Mouse (Mus musculus): Measurements from ENCODE around the gene Gm5478.

Gm5478 gene

GRCm38 (mm10) chr15:101647280-101647679 is at the start of gene Gm5478:
Gene Gm5478 (minus strand): TSS chr15:101647380.
- WGBS = 81% methylated on average over 3 of the region's 3 CpGs

GRCm38 (mm10) chr15:101694207-101694606 is 47.0 kb upstream of the Gm5478 start, which contains the start of gene Krt6a:
Gene Krt6a (minus strand): TSS chr15:101694307.
- WGBS = 91% methylated on average over 5 of the region's 5 CpGs

- 97% methylated on average over 5 of the region's 5 CpGs for WGBS
These were observed 43.3 kb upstream of the Gm5478 start for GRCm38 (mm10) chr15:101690460-101690859.

- 59% methylated on average over 2 of the region's 2 CpGs for WGBS
These were observed 41.0 kb upstream of the Gm5478 start for GRCm38 (mm10) chr15:101688161-101688560.

- WGBS = 83% methylated on average over 2 of the region's 2 CpGs
These were observed 33.0 kb upstream of the Gm5478 start, which contains the start of gene Krt6b for GRCm38 (mm10) chr15:101680187-101680586. Gene Krt6b (minus strand): TSS chr15:101680287.

GRCm38 (mm10) chr15:101675978-101676377 is 28.8 kb upstream of the Gm5478 start:
- WGBS = 89% methylated on average over 1 of the region's 1 CpGs

- 79% methylated on average over 5 of the region's 5 CpGs for WGBS
These were observed 5.6 kb upstream of the Gm5478 start for GRCm38 (mm10) chr15:101652736-101653265.

- WGBS = 70% methylated on average over 2 of the region's 2 CpGs
These were observed 19.3 kb downstream of the Gm5478 start, which contains the start of gene Gm5414 for GRCm38 (mm10) chr15:101627884-101628283. Gene Gm5414 (minus strand): TSS chr15:101628188.

- 76% methylated on average over 6 of the region's 6 CpGs for WGBS
These were observed 48.1 kb downstream of the Gm5478 start for GRCm38 (mm10) chr15:101599123-101599522.
